Mouse (Mus musculus) kidney, embryonic 14.5 days (tissue): ENCODE measurements around the gene Il13. TPM values are rescaled to one million over a fixed set of nuclear protein-coding genes. Genes with fewer than 3 reads are reported as not detected.
A peak's percentile ranks its signal among the peaks of the same experiment; 100 is the strongest.

Experiments
- ATAC-seq: fragments of 200-750 bp; cut with Nextera tagmentation; 2 replicates; pipeline ENCODE4 v1.8.0; 2017; ENCODE audit warnings: moderate number of reproducible peaks, mild to moderate bottlenecking, moderate TSS enrichment, moderate library complexity; ENCODE audit not compliant: low FRiP score, low TSS enrichment
- H3K27ac ChIP-seq: fragments of 300-500 bp; sonication (generic); 2 replicates; pipeline ENCODE4 v1.5.1; 2014; ENCODE audit warnings: low read depth, mild to moderate bottlenecking, low read length, moderate library complexity, mixed read lengths
- H3K27me3 ChIP-seq: fragments of 300-500 bp; sonication (generic); 2 replicates; pipeline ENCODE4 v1.6.1; 2014; ENCODE audit warnings: mild to moderate bottlenecking, low read length; ENCODE audit not compliant: control insufficient read depth, insufficient read depth
- H3K36me3 ChIP-seq: fragments of 300-500 bp; sonication (generic); 2 replicates; pipeline ENCODE4 v1.6.1; 2014; ENCODE audit warnings: low read length, mixed read lengths; ENCODE audit not compliant: control insufficient read depth, insufficient read depth
- H3K4me1 ChIP-seq: fragments of 300-500 bp; sonication (generic); 2 replicates; pipeline ENCODE4 v1.6.1; 2014; ENCODE audit warnings: low read length, mixed read lengths; ENCODE audit not compliant: control insufficient read depth, insufficient read depth
- H3K4me2 ChIP-seq: fragments of 300-500 bp; sonication (generic); replicated peaks from 2 replicates; pipeline ENCODE4 v1.6.1; 2014; ENCODE audit warnings: low read depth, mild to moderate bottlenecking, low read length
- H3K4me3 ChIP-seq: fragments of 300-500 bp; sonication (generic); 2 replicates; pipeline ENCODE4 v1.5.1; 2014; ENCODE audit warnings: mild to moderate bottlenecking, low read length
- H3K9ac ChIP-seq: fragments of 300-500 bp; sonication (generic); 2 replicates; pipeline ENCODE4 v1.6.1; 2014; ENCODE audit warnings: low read depth, mild to moderate bottlenecking, low read length, moderate library complexity
- H3K9me3 ChIP-seq: fragments of 300-500 bp; sonication (generic); 2 replicates; pipeline ENCODE4 v1.6.1; 2016; ENCODE audit warnings: low read length; ENCODE audit not compliant: control insufficient read depth
- WGBS: fragments of 180-500 bp; shearing (Covaris S2); extraction: QIAGEN DNeasy Blood & Tissue Kit; methylation state at CpG from one replicate; pipeline ENCODE4 v1.1.7; 2014; 5-methylcytosine and 5-hydroxymethylcytosine counted together
- polyA plus RNA-seq: library from polyadenylated mRNA; unstranded; fragments of >200 nt; fragmentation: Nextera tagmentation; extraction: Ambion mirVana; gene quantifications from 2 replicates; pipeline ENCODE4 v1.2.1, GENCODE M21; 2014

The Il13 gene
- polyA plus RNA-seq, 1 experiment from 2014 or later: not detected

- WGBS: 66% methylated on average over 8 of the region's 8 CpGs
- no peak overlapping the region for H3K9ac ChIP-seq
- H3K9me3 ChIP-seq: no peaks in the 10 kb centered on the region
- H3K36me3 ChIP-seq: peaks cover 12% of the 10 kb centered on the region
- H3K4me3 ChIP-seq: no peak overlapping the region
- no peaks in the 10 kb centered on the region for H3K27me3 ChIP-seq
- H3K27ac ChIP-seq: no peak overlapping the region
- ATAC-seq: no peak
- H3K4me2 ChIP-seq: no peak overlapping the region
- H3K4me1 ChIP-seq: no peaks in the 10 kb centered on the region
Measured at GRCm38 (mm10) chr11:53657381-53657780, 22.9 kb upstream of the Il13 start.

GRCm38 (mm10) chr11:53656558-53657202 is 22.2 kb upstream of the Il13 start:
- no peak overlapping the region for H3K9ac ChIP-seq
- whole genome bisulfite sequencing: 85% methylated on average over 9 of the region's 9 CpGs
- peaks cover 19% of the 10 kb centered on the region for H3K36me3 ChIP-seq
- H3K27me3 ChIP-seq: no peaks in the 10 kb centered on the region
- H3K27ac ChIP-seq: no peak overlapping the region
- ATAC-seq: no peak
- H3K4me3 ChIP-seq: no peak overlapping the region
- no peaks in the 10 kb centered on the region for H3K9me3 ChIP-seq
- no peak overlapping the region for H3K4me2 ChIP-seq
- H3K4me1 ChIP-seq: no peaks in the 10 kb centered on the region

GRCm38 (mm10) chr11:53655043-53655442 is 20.5 kb upstream of the Il13 start:
- Histone ChIP-seq H3K36me3 (peaks cover 35% of the 10 kb centered on the region), H3K27ac (no peak overlapping the region), H3K9ac (no peak overlapping the region), H3K4me2 (no peak overlapping the region), H3K4me3 (no peak overlapping the region), H3K4me1 (no peaks in the 10 kb centered on the region), H3K9me3 (no peaks in the 10 kb centered on the region), H3K27me3 (no peaks in the 10 kb centered on the region)
- WGBS: 85% methylated on average over 5 of the region's 5 CpGs
- ATAC-seq: no peak

GRCm38 (mm10) chr11:53652427-53652826 is 17.9 kb upstream of the Il13 start:
- H3K27ac ChIP-seq: no peak overlapping the region
- H3K27me3 ChIP-seq: no peaks in the 10 kb centered on the region
- no peak for ATAC-seq
- 91% methylated on average over 2 of the region's 2 CpGs for WGBS
- no peaks in the 10 kb centered on the region for H3K4me1 ChIP-seq
- H3K9ac ChIP-seq: no peak overlapping the region
- H3K4me2 ChIP-seq: no peak overlapping the region
- no peak overlapping the region for H3K4me3 ChIP-seq
- peaks cover 41% of the 10 kb centered on the region for H3K36me3 ChIP-seq
- no peaks in the 10 kb centered on the region for H3K9me3 ChIP-seq

- WGBS: 84% methylated on average over 4 of the region's 4 CpGs
- H3K4me1 ChIP-seq: no peaks in the 10 kb centered on the region
- H3K4me2 ChIP-seq: no peak overlapping the region
- H3K27ac ChIP-seq: no peak overlapping the region
- no peak overlapping the region for H3K9ac ChIP-seq
- no peak overlapping the region for H3K4me3 ChIP-seq
- no peak for ATAC-seq
- peaks cover 41% of the 10 kb centered on the region for H3K36me3 ChIP-seq
- no peaks in the 10 kb centered on the region for H3K9me3 ChIP-seq
- no peaks in the 10 kb centered on the region for H3K27me3 ChIP-seq
Measured at GRCm38 (mm10) chr11:53651441-53651840, 16.9 kb upstream of the Il13 start.

GRCm38 (mm10) chr11:53644017-53644416 is 9.5 kb upstream of the Il13 start:
- no peaks in the 10 kb centered on the region for H3K27me3 ChIP-seq
- no peaks in the 10 kb centered on the region; the same call in 1 of the 2 replicates for H3K36me3 ChIP-seq
- H3K4me2 ChIP-seq: no peak overlapping the region
- no peak for ATAC-seq
- 63% methylated on average over 5 of the region's 5 CpGs for WGBS
- no peaks in the 10 kb centered on the region for H3K4me1 ChIP-seq
- no peak overlapping the region for H3K27ac ChIP-seq
- H3K9ac ChIP-seq: no peak overlapping the region
- no peak overlapping the region for H3K4me3 ChIP-seq
- H3K9me3 ChIP-seq: no peaks in the 10 kb centered on the region

GRCm38 (mm10) chr11:53642744-53643279 is 8.3 kb upstream of the Il13 start:
- WGBS: 76% methylated on average over 12 of the region's 12 CpGs
- Histone ChIP-seq H3K4me3 (no peak overlapping the region), H3K4me2 (no peak overlapping the region), H3K27ac (no peak overlapping the region), H3K27me3 (no peaks in the 10 kb centered on the region), H3K9me3 (no peaks in the 10 kb centered on the region), H3K4me1 (no peaks in the 10 kb centered on the region), H3K36me3 (no peaks in the 10 kb centered on the region), H3K9ac (no peak overlapping the region)
- no peak for ATAC-seq

GRCm38 (mm10) chr11:53637803-53638260 is 3.3 kb upstream of the Il13 start:
- WGBS: 80% methylated on average over 10 of the region's 10 CpGs
- Histone ChIP-seq H3K36me3 (no peaks in the 10 kb centered on the region), H3K9ac (no peak overlapping the region), H3K4me2 (no peak overlapping the region), H3K4me3 (no peak overlapping the region), H3K27me3 (peaks cover 15% of the 10 kb centered on the region), H3K4me1 (0 out of 2 replicates have a peak, but pooled peaks cover 8% of the 10 kb centered on the region), H3K27ac (no peak overlapping the region), H3K9me3 (no peaks in the 10 kb centered on the region)
- ATAC-seq: no peak

GRCm38 (mm10) chr11:53637046-53637802 is 2.7 kb upstream of the Il13 start:
- Histone ChIP-seq H3K4me1 (0 out of 2 replicates have a peak, but pooled peaks cover 8% of the 10 kb centered on the region), H3K27ac (no peak overlapping the region), H3K9ac (no peak overlapping the region), H3K27me3 (peaks cover 15% of the 10 kb centered on the region), H3K36me3 (no peaks in the 10 kb centered on the region), H3K4me3 (no peak overlapping the region), H3K4me2 (no peak overlapping the region; the same call in 1 of the 2 replicates), H3K9me3 (no peaks in the 10 kb centered on the region)
- WGBS: 12% methylated on average over 21 of the region's 21 CpGs
- peak; percentile 47; the same call in 1 of the 2 replicates for ATAC-seq
